Mouse (Mus musculus): Measurements from ENCODE around the gene Dnali1.

DNA sequence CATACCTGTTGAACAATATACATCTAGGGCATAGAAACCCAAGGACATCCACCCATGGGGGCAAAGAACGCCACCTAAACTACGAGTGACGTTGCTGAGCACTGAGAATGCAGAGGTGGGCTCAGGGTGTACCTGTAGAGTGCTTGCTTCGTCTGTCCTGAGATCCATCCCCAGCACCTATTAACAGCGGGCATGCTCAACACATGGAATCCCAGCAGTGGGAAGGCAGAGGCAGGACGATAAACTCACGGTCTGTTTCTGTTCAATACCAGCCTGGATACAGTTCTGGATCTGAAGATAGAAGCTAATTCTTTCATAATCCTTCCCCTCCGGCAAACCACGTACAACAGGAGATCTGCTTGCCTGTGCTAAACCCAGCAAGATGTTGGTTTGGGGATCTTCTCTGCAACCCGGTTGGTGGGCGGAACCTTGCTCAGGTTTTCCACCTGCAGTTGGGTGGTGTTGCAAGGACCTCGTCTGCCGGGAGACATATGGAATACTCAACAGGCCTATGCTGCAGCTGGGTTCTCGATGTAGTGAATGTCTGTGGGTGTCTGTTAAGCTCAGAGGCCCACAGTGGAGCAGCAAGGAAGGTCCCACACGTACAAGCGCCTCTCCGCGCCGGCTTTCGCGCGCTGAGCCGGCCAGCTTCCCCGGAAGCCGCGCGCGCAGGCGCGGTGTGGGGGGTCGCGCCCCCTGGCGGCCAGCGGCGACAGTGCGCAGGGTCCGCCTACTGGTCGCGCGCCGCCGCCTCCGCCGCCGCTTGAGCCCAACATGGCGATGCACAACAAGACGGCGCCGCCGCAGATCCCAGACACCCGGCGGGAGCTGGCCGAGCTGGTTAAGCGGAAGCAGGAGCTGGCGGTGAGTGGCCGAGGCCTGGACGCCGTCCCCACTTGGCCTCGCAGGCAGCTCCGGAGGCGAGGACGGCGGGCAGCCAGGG, 19.2 kb upstream of the Dnali1 start, which contains the start of gene Meaf6:
- TF ChIP-seq CTCF (IDR thresholded peaks at IDR 0.05; ENCODE audit: low read depth) = peak; percentile 61
- no peak for TF ChIP-seq EP300 (IDR thresholded peaks at IDR 0.05; ENCODE audit: low read depth)
